In genomic region chr12:76594556-76594955, GRCm38 (mm10) we compare ENCODE assay signal across 9 mouse cellular contexts.
A peak's percentile ranks its signal among the peaks of the same experiment; 100 is the strongest.
DNase-seq lines count a peak whose midpoint lies in the region; ATAC-seq and TF ChIP-seq lines count a peak whose summit lies in the region.
"Had no signal": no experiment of that assay in that cellular context is flagged by ENCODE, and none has a peak within 500 bp of the region (broad histone marks: within the 10 kb centered on the region; RNA-seq: fewer than 3 reads in every experiment).

No protein-coding gene starts in this region.

- H3K4me3 ChIP-seq in hindbrain, embryonic 13.5 days = no peak overlapping the region
- H3K4me3 ChIP-seq in hindbrain, embryonic 11.5 days (ENCODE audit: low read depth, low read length) = no peak overlapping the region
- H3K4me3 ChIP-seq in G1E (ENCODE audit: low read depth, low read length) = 0 out of 2 replicates have a peak overlapping the region, but pooled peaks have one; percentile 50
- H3K4me3 ChIP-seq in embryonic fibroblast, embryonic 13.5 days (ENCODE audit: insufficient read depth, low read length) = no peak overlapping the region
- H3K4me3 ChIP-seq in midbrain, embryonic 12.5 days = no peak overlapping the region

- no peaks in the 10 kb centered on the region for H3K9me3 ChIP-seq in hindbrain, embryonic 13.5 days
- no peaks in the 10 kb centered on the region for H3K9me3 ChIP-seq in hindbrain, embryonic 11.5 days (ENCODE audit: control insufficient read depth, low read length)
- no peaks in the 10 kb centered on the region for H3K9me3 ChIP-seq in G1E (replicated peaks)
- H3K9me3 ChIP-seq in midbrain, embryonic 12.5 days = no peaks in the 10 kb centered on the region

- H3K4me2 ChIP-seq in hindbrain, embryonic 13.5 days = no peak overlapping the region
- no peak overlapping the region for H3K4me2 ChIP-seq in hindbrain, embryonic 11.5 days (replicated peaks; ENCODE audit: low read depth, low read length)
- H3K4me2 ChIP-seq in midbrain, embryonic 12.5 days (replicated peaks) = no peak overlapping the region

- peaks cover 17% of the 10 kb centered on the region for H3K4me1 ChIP-seq in hindbrain, embryonic 13.5 days (replicated peaks)
- no peaks in the 10 kb centered on the region for H3K4me1 ChIP-seq in hindbrain, embryonic 11.5 days (replicated peaks; ENCODE audit: control insufficient read depth, insufficient read depth, low read length)
- peaks cover 58% of the 10 kb centered on the region for H3K4me1 ChIP-seq in G1E (ENCODE audit: insufficient read depth, low read depth, low read length)
- H3K4me1 ChIP-seq in embryonic fibroblast, embryonic 13.5 days (ENCODE audit: control insufficient read depth, insufficient read depth, low read length) = peaks cover 13% of the 10 kb centered on the region
- peaks cover 10% of the 10 kb centered on the region for H3K4me1 ChIP-seq in midbrain, embryonic 12.5 days

- DNase-seq in hindbrain, embryonic 11.5 days (ENCODE audit: low spot score) = no peak
- DNase-seq in G1E (ENCODE audit: low spot score) = no peak
- no peak for DNase-seq in left cerebral cortex, adult 9 months (ENCODE audit: low spot score in 2 of 2)
- no peak for DNase-seq in right cerebral cortex, postnatal 10 days (ENCODE audit: low spot score in 2 of 2)
- DNase-seq in lung, adult 18-20 months = no peak
- DNase-seq: thymus, adult 18-20 months had no signal

- ATAC-seq in hindbrain, embryonic 13.5 days (ENCODE audit: low FRiP score) = peak; percentile 40
- ATAC-seq in hindbrain, embryonic 11.5 days (ENCODE audit: low FRiP score) = no peak
- ATAC-seq in G1E (ENCODE audit: extremely low read depth, insufficient number of reproducible peaks, low FRiP score, poor library complexity, severe bottlenecking) = no peak
- ATAC-seq in midbrain, embryonic 12.5 days (ENCODE audit: low FRiP score, low read depth) = no peak

- 67% methylated on average over 3 of the region's 3 CpGs for WGBS in hindbrain, embryonic 13.5 days
- WGBS in hindbrain, embryonic 11.5 days = 66% methylated on average over 3 of the region's 3 CpGs
- 50% methylated on average over 3 of the region's 3 CpGs for WGBS in midbrain, embryonic 12.5 days

- no peak overlapping the region for H3K9ac ChIP-seq in hindbrain, embryonic 13.5 days
- no peak overlapping the region for H3K9ac ChIP-seq in hindbrain, embryonic 11.5 days (ENCODE audit: low read depth, low read length)
- H3K9ac ChIP-seq in midbrain, embryonic 12.5 days (replicated peaks) = no peak overlapping the region

- TF ChIP-seq POLR2A in embryonic fibroblast, embryonic 13.5 days (IDR thresholded peaks at IDR 0.05; ENCODE audit: low read depth, low read length) = no peak

- peaks cover 6% of the 10 kb centered on the region; the same call in 1 of the 2 replicates for H3K27me3 ChIP-seq in hindbrain, embryonic 13.5 days
- H3K27me3 ChIP-seq in hindbrain, embryonic 11.5 days (ENCODE audit: control insufficient read depth, insufficient read depth, low read length) = no peaks in the 10 kb centered on the region
- H3K27me3 ChIP-seq in G1E (ENCODE audit: insufficient read depth, low read length) = peaks cover 24% of the 10 kb centered on the region
- H3K27me3 ChIP-seq in midbrain, embryonic 12.5 days = peaks cover 15% of the 10 kb centered on the region; the same call in 1 of the 2 replicates

- no peak for TF ChIP-seq CTCF in G1E (IDR thresholded peaks at IDR 0.05; ENCODE audit: low read depth, low read length)
- TF ChIP-seq CTCF in embryonic fibroblast, embryonic 13.5 days (IDR thresholded peaks at IDR 0.05; ENCODE audit: borderline replicate concordance, insufficient read depth, low read length) = no peak

- no peaks in the 10 kb centered on the region for H3K36me3 ChIP-seq in hindbrain, embryonic 13.5 days
- no peaks in the 10 kb centered on the region for H3K36me3 ChIP-seq in hindbrain, embryonic 11.5 days (ENCODE audit: control insufficient read depth, insufficient read depth, low read length)
- peaks cover 56% of the 10 kb centered on the region for H3K36me3 ChIP-seq in G1E (replicated peaks)
- H3K36me3 ChIP-seq in midbrain, embryonic 12.5 days = no peaks in the 10 kb centered on the region

- H3K27ac ChIP-seq in hindbrain, embryonic 13.5 days = no peak overlapping the region
- H3K27ac ChIP-seq in hindbrain, embryonic 11.5 days (ENCODE audit: low read depth, low read length) = no peak overlapping the region
- H3K27ac ChIP-seq in embryonic fibroblast, embryonic 13.5 days (ENCODE audit: insufficient read depth, low read length) = peak overlapping the region; percentile 74
- H3K27ac ChIP-seq in midbrain, embryonic 12.5 days (replicated peaks) = 0 out of 2 replicates have a peak overlapping the region, but pooled peaks have one; percentile 25

Comparison
In these comparisons a context has a peak if more than half of its experiments do, and no peak if none do; other contexts are left out.
1. H3K27ac ChIP-seq: peak in embryonic fibroblast, embryonic 13.5 days (single experiment) and midbrain, embryonic 12.5 days (single experiment); none in hindbrain, embryonic 13.5 days (single experiment) and hindbrain, embryonic 11.5 days (single experiment).